Mouse (Mus musculus) lung, postnatal 36 days (tissue): ENCODE results near the gene Zeb2.
A peak's percentile ranks its signal among the peaks of the same experiment; 100 is the strongest.

Experiments
- DNase-seq: peaks from one replicate; pipeline ENCODE4 v3.0.0; 2022; ENCODE audit warnings: mixed read lengths

The Zeb2 gene

GRCm38 (mm10) chr2:45117087-45117561, at the start of gene Zeb2:
TSS of gene Zeb2 (minus strand) at chr2:45117395.
- peak; percentile 70 for DNase-seq

DNA sequence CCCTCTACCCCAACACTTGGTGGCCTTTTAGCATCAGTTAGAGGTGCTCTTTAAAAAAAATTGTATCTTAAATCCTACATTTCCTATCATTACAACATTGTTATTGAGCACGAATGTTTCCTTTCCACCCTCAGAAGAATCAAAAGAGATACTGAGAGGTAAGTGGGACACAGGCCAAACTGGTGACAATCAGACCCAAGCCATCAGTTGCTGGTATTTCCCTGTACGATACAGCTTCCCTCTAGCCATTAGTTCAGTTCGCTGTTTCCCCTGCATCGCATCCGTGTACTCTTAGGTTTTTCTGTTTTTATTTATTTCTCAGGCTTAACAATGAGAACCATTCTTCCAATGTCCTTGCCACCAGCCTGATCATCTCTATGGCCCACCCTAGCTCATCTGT, 41.6 kb upstream of the Zeb2 start:
- no peak for DNase-seq

- DNase-seq = no peak
Measured at GRCm38 (mm10) chr2:45158351-45158782, 41.2 kb upstream of the Zeb2 start.

GRCm38 (mm10) chr2:45153315-45153714, 36.1 kb upstream of the Zeb2 start:
- no peak for DNase-seq

- no peak for DNase-seq
Measured at GRCm38 (mm10) chr2:45143162-45143561, 26.0 kb upstream of the Zeb2 start.

DNA sequence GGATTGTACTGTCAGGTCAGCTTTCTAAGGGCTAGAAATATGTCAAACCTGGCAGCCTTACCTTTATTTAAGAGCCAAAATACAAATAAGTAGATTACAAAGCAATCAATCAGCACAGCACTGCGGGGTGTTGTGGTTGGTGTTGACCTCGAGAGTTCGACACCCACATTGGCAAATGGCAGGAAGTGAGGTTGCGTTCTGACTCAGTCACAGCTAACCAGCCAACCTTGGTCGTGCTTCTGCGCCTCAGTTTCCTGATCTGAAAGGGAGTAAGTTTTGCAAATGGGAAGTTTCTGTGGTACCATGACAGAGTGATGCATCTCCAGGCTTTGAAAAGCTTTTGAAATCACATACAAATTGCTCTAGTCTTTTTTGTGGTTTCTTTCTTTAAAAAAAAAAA, 21.7 kb upstream of the Zeb2 start:
- DNase-seq = no peak

DNA sequence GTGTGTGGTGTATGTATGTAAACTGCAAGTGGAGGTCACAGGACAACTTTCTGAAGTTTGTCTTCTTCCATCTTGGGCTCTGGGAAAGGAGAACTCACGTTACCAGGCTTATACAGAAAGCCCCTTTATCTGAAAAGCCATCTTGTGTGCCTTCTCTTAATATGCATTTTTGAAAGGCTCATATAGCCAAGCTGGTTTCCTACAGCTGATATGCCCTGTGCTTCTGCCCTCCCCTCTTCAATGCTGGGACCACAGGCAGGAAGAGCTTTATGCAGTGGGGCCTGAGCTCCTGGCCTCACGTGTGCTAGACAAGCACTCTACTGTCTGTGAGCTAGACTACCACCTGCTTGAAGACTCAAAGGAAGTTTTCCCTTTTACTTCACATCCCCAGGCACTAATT, 19.6 kb upstream of the Zeb2 start:
- DNase-seq = no peak

DNA sequence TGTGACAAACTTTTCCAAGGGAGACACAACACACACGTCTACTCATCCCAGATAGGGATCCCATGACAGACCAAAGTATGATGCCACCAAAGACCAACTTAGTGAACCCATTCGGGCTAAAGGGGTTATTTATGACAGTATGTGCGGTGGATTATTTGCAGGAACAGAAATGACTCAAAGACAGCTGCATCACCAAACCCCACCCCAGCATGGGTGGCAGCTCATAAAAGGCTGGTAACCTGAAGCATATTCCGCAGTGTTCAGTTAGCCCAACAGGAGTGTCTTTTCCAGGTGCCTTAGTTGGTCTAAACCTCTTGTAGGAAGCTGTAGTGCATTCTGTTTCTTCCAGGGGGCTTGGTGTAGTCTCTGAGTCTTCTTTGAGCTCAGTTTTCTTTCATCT, 16.0 kb upstream of the Zeb2 start:
- no peak for DNase-seq

- peak; percentile 10 for DNase-seq
Measured at GRCm38 (mm10) chr2:45130461-45131156, 13.4 kb upstream of the Zeb2 start.

- no peak for DNase-seq
Measured at GRCm38 (mm10) chr2:45129556-45129955, 12.4 kb upstream of the Zeb2 start.

GRCm38 (mm10) chr2:45128696-45129095, 11.5 kb upstream of the Zeb2 start:
- DNase-seq = no peak

DNA sequence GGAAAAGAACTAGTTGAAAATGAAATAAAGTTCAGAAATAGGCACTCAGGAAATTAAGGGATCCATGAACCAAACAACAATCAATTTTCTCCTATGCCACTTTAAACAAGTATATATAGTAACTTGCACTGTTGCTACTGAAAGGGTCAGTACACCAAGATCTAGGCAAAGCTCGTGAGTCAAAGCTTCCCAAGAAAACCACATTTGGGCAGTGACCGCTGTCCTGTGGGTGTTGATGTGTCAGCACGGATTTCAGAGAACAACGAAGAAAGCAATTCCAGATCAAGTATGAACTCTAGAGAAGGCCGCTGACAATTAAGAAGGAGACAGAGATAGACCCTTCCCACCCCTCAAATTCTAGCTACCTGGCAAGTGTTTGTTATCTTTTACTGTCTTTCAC, 9.2 kb upstream of the Zeb2 start:
- no peak for DNase-seq

DNA sequence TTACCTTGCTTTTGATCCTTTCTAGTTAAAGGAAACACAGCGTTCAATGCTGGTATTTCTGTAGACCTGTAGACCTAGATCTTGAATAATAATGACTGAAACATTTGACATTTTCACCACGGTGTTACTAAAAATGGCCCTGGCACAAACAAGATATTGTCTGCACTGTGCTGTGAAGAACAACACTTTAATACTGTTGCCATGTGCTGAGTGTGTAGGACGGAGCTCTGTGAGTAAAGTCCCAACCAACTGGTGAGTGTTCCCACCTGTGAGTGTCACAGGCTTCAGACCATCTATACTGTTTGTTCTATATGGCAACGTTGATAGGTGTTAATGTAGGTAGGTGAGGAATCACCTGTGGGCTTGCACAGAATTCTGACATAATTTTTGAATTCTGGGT, 8.0 kb upstream of the Zeb2 start:
- no peak for DNase-seq

DNA sequence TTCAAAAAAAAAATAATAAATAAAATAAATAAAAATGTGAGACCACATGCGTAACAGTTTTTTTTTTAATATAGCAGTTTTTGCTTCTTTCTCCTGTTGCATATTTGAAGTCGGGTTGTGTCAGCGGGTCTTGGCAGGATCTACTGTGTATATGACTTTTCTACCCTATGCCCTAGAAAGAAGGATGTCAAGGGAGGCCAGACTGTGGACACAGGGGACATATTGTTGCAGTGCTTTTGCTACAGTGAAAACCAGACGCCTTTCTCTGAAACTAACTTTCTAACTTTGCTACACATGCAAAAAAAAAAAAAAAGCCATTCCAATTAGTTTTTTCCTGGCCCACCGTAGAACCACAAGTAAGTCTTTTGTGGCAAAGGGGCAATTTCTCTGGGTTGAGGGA, 6.3 kb upstream of the Zeb2 start:
- no peak for DNase-seq

- DNase-seq = no peak
Measured at GRCm38 (mm10) chr2:45118121-45118520, 926 bp upstream of the Zeb2 start.

GRCm38 (mm10) chr2:45117592-45117991, 397 bp upstream of the Zeb2 start:
- no peak for DNase-seq

- no peak for DNase-seq
Measured at GRCm38 (mm10) chr2:45116531-45117024, 617 bp downstream of the Zeb2 start.

GRCm38 (mm10) chr2:45115720-45116495, 1.3 kb downstream of the Zeb2 start:
- peak; percentile 82 for DNase-seq

DNA sequence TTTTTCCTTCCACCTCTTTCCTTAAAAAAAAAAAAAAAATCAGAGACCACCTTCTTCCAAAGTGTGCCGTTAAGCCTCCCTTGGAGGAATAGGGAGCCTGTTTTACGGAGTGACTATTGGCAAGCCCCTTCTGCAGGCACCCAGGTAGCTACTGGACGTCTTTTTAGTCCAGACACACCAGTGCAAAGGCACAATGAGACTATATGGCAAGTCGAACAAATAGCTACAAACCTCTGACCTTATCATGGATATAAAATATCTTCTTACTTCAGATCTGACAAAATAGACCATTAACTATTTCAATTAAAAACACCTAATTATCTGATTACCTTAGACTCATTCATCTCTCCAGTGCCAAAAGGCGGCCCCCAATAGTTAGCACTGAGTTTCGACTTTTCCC, 2.0 kb downstream of the Zeb2 start:
- no peak for DNase-seq

DNA sequence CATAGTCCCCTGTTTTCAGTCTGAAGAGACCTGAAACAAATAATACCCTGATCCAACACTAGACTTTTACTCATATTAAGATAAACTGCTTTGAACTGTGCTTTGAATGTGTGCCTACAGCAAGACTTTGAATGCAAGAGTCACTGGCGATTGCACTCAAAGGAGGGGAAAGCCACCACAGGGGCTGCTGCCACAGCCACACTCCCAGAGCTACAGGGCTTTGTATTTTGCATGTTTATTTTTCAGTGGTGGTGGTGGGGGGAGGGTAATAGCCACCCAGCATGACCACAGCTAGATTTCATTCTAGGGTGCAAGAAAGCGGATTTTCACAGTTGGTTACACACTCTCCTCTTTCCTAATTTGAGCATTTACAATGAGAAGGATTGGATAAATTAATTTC, 2.6 kb downstream of the Zeb2 start:
- no peak for DNase-seq

- no peak for DNase-seq
Measured at GRCm38 (mm10) chr2:45113912-45114311, 3.3 kb downstream of the Zeb2 start.

- DNase-seq = peak; percentile 67
Measured at GRCm38 (mm10) chr2:45112891-45113683, 4.1 kb downstream of the Zeb2 start.

DNA sequence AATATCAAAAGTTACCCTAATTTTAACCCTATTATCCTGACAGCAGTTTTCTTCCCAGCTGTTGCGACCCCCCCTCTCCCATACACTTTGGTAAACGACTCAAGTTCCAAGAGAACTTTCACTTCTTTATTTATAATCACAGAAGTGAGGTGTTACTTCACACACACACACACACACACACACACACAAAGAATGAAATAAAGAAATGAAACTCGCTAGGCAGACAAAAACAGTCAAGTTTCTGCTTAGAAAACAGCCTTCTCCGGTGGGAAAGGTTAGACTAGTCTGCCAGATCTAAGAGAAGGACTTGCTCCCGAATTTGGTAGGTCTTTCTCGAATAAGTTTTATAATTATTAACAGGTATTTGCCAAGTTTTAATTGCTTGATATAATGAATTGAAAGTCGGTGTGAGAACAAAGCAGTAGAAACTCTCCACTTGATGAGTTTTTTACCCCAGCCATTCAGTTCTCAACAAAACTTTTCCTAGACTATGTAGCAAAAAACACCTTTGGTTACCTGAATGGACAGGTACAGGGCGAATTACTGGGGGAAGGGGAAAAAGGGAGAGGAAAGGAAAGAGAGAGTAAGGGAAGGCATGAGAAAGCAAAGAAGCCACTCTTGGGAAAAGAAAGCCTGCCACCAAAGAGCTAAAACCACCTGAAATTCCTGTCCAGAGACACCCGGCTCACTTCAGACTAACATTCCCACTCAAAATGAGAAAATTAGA, 5.0 kb downstream of the Zeb2 start:
- DNase-seq = peak; percentile 65
